Mouse (Mus musculus) kidney, adult 10 weeks (tissue): ENCODE measurements around the gene Alox12e. TPM values are rescaled to one million over a fixed set of nuclear protein-coding genes. Genes with fewer than 3 reads are reported as not detected.

ENCODE experiments used
- polyA plus RNA-seq: library from polyadenylated mRNA; stranded (reverse); fragments of 350-450 nt; fragmentation: Illumina TruSeq; extraction: RNeasy Lipid Tissue Mini Kit (QIAGEN cat#74804); gene quantifications from one replicate; pipeline ENCODE4 v1.2.3, GENCODE M21; 2014; ENCODE audit warnings: low read depth, low replicate concordance

Alox12e gene
- not detected for polyA plus RNA-seq

DNA sequence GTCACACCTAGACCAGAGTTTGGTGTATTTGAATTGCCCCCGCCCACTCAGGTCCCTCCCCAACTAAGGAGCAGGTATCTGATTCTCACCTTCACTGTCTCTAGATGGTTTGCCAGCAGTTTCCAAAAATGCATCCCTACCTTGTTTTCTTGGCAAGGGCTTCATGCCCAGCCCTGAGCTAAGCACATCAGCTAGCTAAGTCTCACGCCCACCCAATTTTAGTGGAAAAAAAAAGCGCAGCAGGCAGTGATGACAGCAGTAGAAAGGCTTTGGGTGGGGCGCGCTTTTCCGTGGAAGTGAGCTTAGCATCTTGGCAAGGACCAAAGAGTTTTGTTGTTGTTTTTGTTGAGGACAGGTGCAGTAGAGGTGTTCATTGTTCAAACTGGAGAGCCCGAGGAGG lies at the start of gene Alox12e:
TSS of gene Alox12e (minus strand) at position 101 of the 400 bp plus-strand sequence.

DNA sequence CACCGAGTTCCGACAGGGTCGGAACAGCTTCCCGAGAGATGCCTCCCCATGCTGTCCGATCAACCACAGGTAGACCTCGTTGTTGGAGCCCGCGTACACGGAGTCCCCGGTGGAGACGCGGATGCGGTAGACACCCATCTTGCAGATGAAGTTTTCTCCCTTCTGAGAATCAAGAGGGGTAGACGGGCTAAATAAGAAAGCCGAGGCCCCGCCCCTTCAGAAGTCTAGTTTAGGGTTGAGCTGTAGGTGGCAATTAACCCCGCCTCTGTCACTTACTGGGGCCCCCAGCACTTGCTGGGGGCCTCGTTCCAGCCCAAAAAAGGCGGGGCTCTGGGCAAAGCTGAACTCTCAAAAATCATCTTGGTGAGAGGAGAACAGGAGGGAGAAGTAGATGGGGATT lies 29.4 kb upstream of the Alox12e start, which contains the start of gene Alox15:
TSS of gene Alox15 (minus strand) at position 164 of the 400 bp plus-strand sequence.

Other genes with a start within 250 kb of the Alox12e start
- not detected for gene Asgr2, start 230.0 kb downstream of the Alox12e start, polyA plus RNA-seq
- gene Mgl2, start 192.3 kb downstream of the Alox12e start, polyA plus RNA-seq, result 5.1 TPM
- gene Clec10a, start 166.4 kb downstream of the Alox12e start, polyA plus RNA-seq, result not detected
- not detected for gene Slc16a11, start 109.9 kb downstream of the Alox12e start, polyA plus RNA-seq
- gene Slc16a13, start 101.6 kb downstream of the Alox12e start, polyA plus RNA-seq, result 17.3 TPM
- 5.3 TPM for gene Bcl6b, start 92.8 kb downstream of the Alox12e start, polyA plus RNA-seq
- 1.1 TPM for gene 0610010K14Rik, start 84.7 kb downstream of the Alox12e start, polyA plus RNA-seq
- gene Gm21988, start 82.8 kb downstream of the Alox12e start, polyA plus RNA-seq, result 1.6 TPM
- gene Rnasek, start 82.8 kb downstream of the Alox12e start, polyA plus RNA-seq, result 57.2 TPM
- 2.0 TPM for gene Alox12, start 67.3 kb downstream of the Alox12e start, polyA plus RNA-seq
- not detected for gene Alox15, start 29.4 kb upstream of the Alox12e start, polyA plus RNA-seq
- 3.9 TPM for gene Pelp1, start 87.4 kb upstream of the Alox12e start, polyA plus RNA-seq
- gene Arrb2, start 110.0 kb upstream of the Alox12e start, polyA plus RNA-seq, result 1.1 TPM
- 7.0 TPM for gene Med11, start 129.3 kb upstream of the Alox12e start, polyA plus RNA-seq
- gene Zmynd15, start 136.8 kb upstream of the Alox12e start, polyA plus RNA-seq, result 0.77 TPM
- 26.7 TPM for gene Cxcl16, start 137.4 kb upstream of the Alox12e start, polyA plus RNA-seq
- not detected for gene Tm4sf5, start 182.6 kb upstream of the Alox12e start, polyA plus RNA-seq
- gene Vmo1, start 192.0 kb upstream of the Alox12e start, polyA plus RNA-seq, result not detected
- gene Gltpd2, start 196.6 kb upstream of the Alox12e start, polyA plus RNA-seq, result not detected
- 19.2 TPM for gene Psmb6, start 202.7 kb upstream of the Alox12e start, polyA plus RNA-seq
- gene Gm40193, start 210.3 kb upstream of the Alox12e start, polyA plus RNA-seq, result not detected
- gene Pld2, start 217.4 kb upstream of the Alox12e start, polyA plus RNA-seq, result 0.89 TPM
- gene Mink1, start 240.3 kb upstream of the Alox12e start, polyA plus RNA-seq, result 4.5 TPM